Mouse (Mus musculus): ENCODE measurements around the gene Ensa. TPM values are rescaled to one million over a fixed set of nuclear protein-coding genes. Genes with fewer than 3 reads are reported as not detected.

The Ensa gene
- polyA plus RNA-seq, 1 experiment = 2.8 TPM

DNA sequence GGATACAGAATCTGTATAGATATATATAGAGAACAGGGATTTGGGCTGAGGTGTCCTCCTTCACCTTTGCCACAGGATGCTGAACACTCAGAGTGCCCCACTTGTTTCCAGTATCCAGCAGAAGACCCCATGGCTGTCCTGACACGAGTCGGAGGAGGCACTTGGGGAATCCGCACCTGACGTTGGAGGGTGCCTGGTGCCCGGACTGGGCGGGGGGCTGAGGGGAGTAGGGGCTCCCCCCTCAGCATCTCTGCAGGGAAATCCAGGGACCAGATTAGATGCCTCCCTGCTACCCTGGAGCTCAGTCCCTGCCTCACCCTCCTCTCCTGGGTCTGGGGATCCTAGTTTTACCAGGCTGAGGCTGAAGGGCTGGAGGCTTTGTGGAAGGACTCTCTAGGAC, 55.9 kb downstream of the Ensa start:
- Histone ChIP-seq H3K4me1 (ENCODE audit: control insufficient read depth) (peaks cover 53% of the 10 kb centered on the region), H3K9me3 (ENCODE audit: control insufficient read depth, low read length) (no peaks in the 10 kb centered on the region), H3K4me3 (replicated peaks) (no peak overlapping the region), H3K27me3 (ENCODE audit: control insufficient read depth) (peaks cover 16% of the 10 kb centered on the region), H3K36me3 (ENCODE audit: control insufficient read depth) (peaks cover 26% of the 10 kb centered on the region)
- TF ChIP-seq TAL1 (IDR thresholded peaks at IDR 0.05; ENCODE audit: low read length) (no peak), GATA1 (IDR thresholded peaks at IDR 0.05; ENCODE audit: low read length) (no peak)

DNA sequence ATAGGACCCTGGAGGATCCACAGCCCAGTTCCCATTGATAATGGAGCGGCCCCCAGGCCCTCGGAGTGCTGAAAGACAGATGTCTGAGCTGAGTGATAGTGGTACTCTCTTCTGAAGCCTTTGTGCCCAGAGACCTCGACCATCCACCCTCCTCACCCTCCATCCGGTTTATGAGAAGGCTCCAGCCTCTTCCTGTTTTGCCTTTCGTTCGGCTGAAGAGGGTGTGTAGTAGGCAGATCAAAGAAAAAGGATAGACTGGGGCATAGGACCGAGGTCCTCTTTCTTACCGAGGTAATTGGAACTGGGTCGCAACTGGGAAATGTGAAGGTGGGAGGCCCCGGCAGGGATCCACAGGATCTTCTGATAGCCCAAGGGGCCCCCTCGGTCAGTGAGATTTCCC, 56.6 kb downstream of the Ensa start:
- peaks cover 46% of the 10 kb centered on the region for H3K4me1 ChIP-seq (ENCODE audit: control insufficient read depth)

More for the DNA sequence above, 56.6 kb downstream of the Ensa start:
- H3K27me3 ChIP-seq (ENCODE audit: control insufficient read depth) = peaks cover 23% of the 10 kb centered on the region
- H3K4me3 ChIP-seq (replicated peaks) = no peak overlapping the region
- H3K36me3 ChIP-seq (ENCODE audit: control insufficient read depth) = peaks cover 19% of the 10 kb centered on the region
- no peaks in the 10 kb centered on the region for H3K9me3 ChIP-seq (ENCODE audit: control insufficient read depth, low read length)
- no peak for TF ChIP-seq TAL1 (IDR thresholded peaks at IDR 0.05; ENCODE audit: low read length)
- TF ChIP-seq GATA1 (IDR thresholded peaks at IDR 0.05; ENCODE audit: low read length) = no peak

Other genes with a start within 250 kb of the Ensa start
- not detected in 2 replicates for gene 4930558C23Rik, start 222.2 kb upstream of the Ensa start, polyA plus RNA-seq (2012)
- gene Arnt, start 190.6 kb upstream of the Ensa start, polyA plus RNA-seq (2012) = 1.5 and 2.0 TPM in 2 replicates
- not detected in 2 replicates for gene Ctsk, start 125.7 kb upstream of the Ensa start, polyA plus RNA-seq (2012)
- gene Ctss, start 98.2 kb upstream of the Ensa start, polyA plus RNA-seq (2012) = 0.04 and 0.07 TPM in 2 replicates
- gene Hormad1, start 65.3 kb upstream of the Ensa start, polyA plus RNA-seq (2012) = not detected in 2 replicates
- 0.73 and 0.99 TPM in 2 replicates for gene Golph3l, start 36.1 kb upstream of the Ensa start, polyA plus RNA-seq (2012)
- gene Mcl1, start 33.8 kb downstream of the Ensa start, polyA plus RNA-seq (2012) = 31.1 and 36.9 TPM in 2 replicates
- gene Adamtsl4, start 62.9 kb downstream of the Ensa start, polyA plus RNA-seq (2012) = 0.22 TPM in 1 of 2 replicates, not detected in the other
- 0.59 and 0.89 TPM in 2 replicates for gene Ecm1, start 114.6 kb downstream of the Ensa start, polyA plus RNA-seq (2012)
- gene Tars2, start 135.2 kb downstream of the Ensa start, polyA plus RNA-seq (2012) = 1.7 and 2.6 TPM in 2 replicates
- 0.52 and 0.66 TPM in 2 replicates for gene Rprd2, start 193.9 kb downstream of the Ensa start, polyA plus RNA-seq (2012)
- 1.3 and 1.6 TPM in 2 replicates for gene Prpf3, start 230.9 kb downstream of the Ensa start, polyA plus RNA-seq (2012)
- 17.3 and 50.1 TPM in 2 replicates for gene Mrps21, start 246.5 kb downstream of the Ensa start, polyA plus RNA-seq (2012)

Data from erythroblast, embryonic 14.5 days (primary cell).